Mouse (Mus musculus) cortical plate, adult 2 months (tissue): ENCODE results near the gene Hist1h3h. TPM values are rescaled to one million over a fixed set of nuclear protein-coding genes. Genes with fewer than 3 reads are reported as not detected.
"Not testable (repeated sequence)": the region's sequence is repeated elsewhere in the genome, so short reads cannot be mapped to it uniquely, and the experiment has no call there.

Experiments
- H3K27ac ChIP-seq: fragments of 200-500 bp; 2 replicates; pipeline ENCODE4 v1.5.1; 2012; ENCODE audit warnings: low read length, control low read depth, inconsistent platforms; ENCODE audit not compliant: insufficient read depth
- H3K4me1 ChIP-seq: fragments of 200-500 bp; 2 replicates; pipeline ENCODE4 v1.6.1; 2011; ENCODE audit warnings: low read length; ENCODE audit not compliant: control insufficient read depth, insufficient read depth
- H3K4me3 ChIP-seq: fragments of 200-500 bp; 2 replicates; pipeline ENCODE4 v1.5.1; 2011; ENCODE audit warnings: mild to moderate bottlenecking, low read length, control low read depth; ENCODE audit not compliant: insufficient read depth
- CTCF ChIP-seq: fragments of 200-500 bp; IDR thresholded peaks from 2 replicates; pipeline ENCODE4 v1.5.1; 2011; ENCODE audit warnings: mild to moderate bottlenecking, control low read depth, low read length; ENCODE audit not compliant: insufficient read depth; ENCODE audit errors: extremely low read depth
- POLR2A ChIP-seq: fragments of 200-500 bp; IDR thresholded peaks from 2 replicates; pipeline ENCODE4 v1.6.1; 2011; ENCODE audit warnings: mild to moderate bottlenecking, low read length, control low read depth; ENCODE audit not compliant: insufficient read depth; ENCODE audit errors: extremely low read depth
- polyA plus RNA-seq: library from polyadenylated mRNA; depleted of rRNA; stranded (reverse); fragments of >200 nt; gene quantifications from 2 replicates; pipeline ENCODE4 v1.2.3, GENCODE M21; 2012; rRNA removed

Hist1h3h gene
- polyA plus RNA-seq, 1 experiment: 3.1 TPM

DNA sequence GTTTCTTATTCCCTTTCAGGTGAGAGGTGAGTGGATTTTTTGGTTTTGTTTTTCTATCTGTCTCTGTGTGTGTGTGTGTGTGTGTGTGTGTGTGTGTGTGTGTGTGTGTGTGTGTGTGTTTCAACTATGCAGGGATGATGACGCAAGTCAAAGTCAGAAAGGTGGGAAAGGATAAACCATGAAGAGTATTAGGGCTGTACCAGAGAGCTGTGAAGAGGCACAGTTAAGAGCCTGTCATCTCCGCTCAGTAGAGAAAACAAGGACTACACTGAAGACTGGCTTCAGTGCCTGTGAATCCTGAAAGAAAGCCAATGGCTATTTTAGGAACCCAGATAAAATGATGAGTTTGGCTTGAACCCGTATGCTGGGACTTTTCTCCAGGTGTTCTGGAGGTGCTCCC, 34.4 kb downstream of the Hist1h3h start:
- no peak for TF ChIP-seq POLR2A
- no peak for TF ChIP-seq CTCF
- Histone ChIP-seq H3K4me3 (no peak overlapping the region), H3K4me1 (peaks cover 2% of the 10 kb centered on the region; the same call in 1 of the 2 replicates), H3K27ac (no peak overlapping the region)

DNA sequence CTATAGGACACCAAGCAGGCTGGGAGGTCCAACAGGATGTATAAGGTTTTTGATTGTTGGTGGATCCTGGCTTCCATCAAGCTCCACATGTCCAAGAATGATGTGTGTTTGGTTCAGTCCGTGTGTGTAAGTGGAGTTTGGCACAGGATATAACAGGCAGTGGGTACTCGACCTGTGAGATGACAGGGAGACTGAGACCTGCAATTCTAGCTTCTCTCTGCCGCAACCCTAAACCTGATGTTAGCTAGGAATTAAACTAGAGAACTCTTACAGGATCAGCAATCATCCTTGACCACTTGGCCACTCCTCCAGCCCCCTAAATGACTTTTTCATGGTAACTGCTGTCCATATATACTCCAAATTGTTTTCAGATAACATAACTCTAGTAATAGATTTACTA, 34.9 kb downstream of the Hist1h3h start:
- TF ChIP-seq POLR2A (no peak), CTCF (no peak)
- H3K4me1 ChIP-seq: peaks cover 2% of the 10 kb centered on the region; the same call in 1 of the 2 replicates
- H3K4me3 ChIP-seq: no peak overlapping the region
- H3K27ac ChIP-seq: no peak overlapping the region

DNA sequence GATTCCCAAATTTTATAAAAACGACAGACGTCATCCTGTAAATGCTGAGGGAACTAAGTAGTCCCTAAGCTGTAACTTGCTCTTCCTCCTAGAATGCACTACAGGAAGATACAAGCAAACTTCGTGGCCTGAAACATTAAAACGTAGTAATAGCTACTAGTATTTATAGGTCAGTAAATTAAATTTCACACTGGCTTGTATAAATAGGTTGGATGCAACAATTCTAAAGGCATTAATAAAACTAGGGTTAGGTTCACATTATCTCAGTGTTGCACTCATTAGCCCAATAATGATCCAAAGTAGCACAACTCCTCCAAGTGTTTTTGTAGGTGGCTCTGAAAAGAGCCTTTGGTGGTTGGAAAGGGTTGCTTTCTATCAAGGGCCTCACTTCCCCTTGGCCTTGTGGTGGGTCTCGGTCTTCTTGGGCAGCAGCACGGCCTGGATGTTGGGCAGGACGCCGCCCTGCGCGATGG, 35.6 kb downstream of the Hist1h3h start:
- Histone ChIP-seq H3K4me1 (peaks cover 2% of the 10 kb centered on the region; the same call in 1 of the 2 replicates), H3K27ac (peak overlapping the region; percentile 88), H3K4me3 (peak overlapping the region; percentile 56)
- TF ChIP-seq CTCF: no peak
- TF ChIP-seq POLR2A: no peak

DNA sequence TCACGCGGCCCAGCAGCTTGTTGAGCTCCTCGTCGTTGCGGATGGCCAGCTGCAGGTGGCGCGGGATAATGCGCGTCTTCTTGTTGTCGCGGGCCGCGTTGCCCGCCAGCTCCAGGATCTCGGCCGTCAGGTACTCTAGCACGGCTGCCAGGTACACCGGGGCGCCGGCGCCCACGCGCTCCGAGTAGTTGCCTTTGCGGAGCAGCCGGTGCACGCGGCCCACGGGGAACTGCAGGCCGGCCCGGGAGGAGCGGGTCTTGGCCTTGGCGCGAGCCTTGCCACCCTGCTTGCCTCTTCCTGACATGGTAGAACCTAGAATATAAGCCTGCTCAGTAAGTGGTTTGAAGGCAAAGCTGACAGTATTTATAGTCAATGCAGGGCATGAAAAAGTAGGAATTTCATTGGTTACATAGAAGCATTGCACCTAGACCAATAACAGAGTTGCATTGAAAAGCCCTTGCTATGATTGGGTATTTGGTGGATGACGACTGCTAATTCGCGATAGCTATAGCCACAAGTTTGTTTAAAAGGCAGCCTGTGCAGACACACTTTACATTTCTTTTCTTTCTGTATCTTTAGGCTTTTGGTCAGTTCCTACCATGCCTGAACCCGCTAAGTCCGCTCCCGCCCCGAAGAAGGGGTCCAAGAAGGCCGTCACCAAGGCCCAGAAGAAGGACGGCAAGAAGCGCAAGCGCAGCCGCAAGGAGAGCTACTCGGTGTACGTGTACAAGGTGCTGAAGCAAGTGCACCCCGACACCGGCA, 36.2 kb downstream of the Hist1h3h start, which contains the start of the genes Hist1h2ak and Hist1h2bn:
TSS of gene Hist1h2ak (minus strand) at position 304 of the 762 bp plus-strand sequence.
TSS of gene Hist1h2bn (plus strand) at position 600 of the 762 bp plus-strand sequence.
- TF ChIP-seq POLR2A: peak; percentile 83
- H3K27ac ChIP-seq: peak within 1 kb of the TSS; percentile 88
- peak within 1 kb of the TSS; percentile 56 for H3K4me3 ChIP-seq
- H3K4me1 ChIP-seq: not testable (repeated sequence)

DNA sequence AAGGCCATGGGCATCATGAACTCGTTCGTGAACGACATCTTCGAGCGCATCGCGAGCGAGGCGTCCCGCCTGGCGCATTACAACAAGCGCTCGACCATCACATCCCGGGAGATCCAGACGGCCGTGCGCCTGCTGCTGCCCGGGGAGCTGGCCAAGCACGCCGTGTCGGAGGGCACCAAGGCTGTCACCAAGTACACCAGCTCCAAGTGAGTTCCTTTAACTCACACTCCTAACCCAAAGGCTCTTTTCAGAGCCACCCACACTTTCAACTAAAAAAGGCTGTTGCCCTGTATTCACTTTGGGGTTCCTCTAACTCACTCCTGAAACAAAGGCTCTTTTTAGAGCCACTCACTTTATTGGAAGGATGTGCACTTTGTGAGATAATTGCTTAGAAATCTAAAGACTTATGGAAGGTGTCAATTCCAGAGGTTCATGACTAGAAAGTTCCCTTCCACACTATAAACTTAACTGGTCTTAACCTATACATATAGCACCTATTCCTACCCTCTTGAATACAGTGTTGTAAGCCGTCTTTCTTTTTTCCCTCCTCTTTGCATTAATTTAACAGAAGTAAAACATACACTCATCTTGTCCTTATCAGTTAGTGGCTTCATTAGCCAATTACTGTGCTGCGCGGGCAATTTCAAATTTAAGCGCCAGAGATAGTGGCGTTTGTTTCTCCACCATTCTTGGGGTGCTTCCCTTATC, 37.0 kb downstream of the Hist1h3h start:
- not testable (repeated sequence) for H3K4me1 ChIP-seq, H3K27ac ChIP-seq

DNA sequence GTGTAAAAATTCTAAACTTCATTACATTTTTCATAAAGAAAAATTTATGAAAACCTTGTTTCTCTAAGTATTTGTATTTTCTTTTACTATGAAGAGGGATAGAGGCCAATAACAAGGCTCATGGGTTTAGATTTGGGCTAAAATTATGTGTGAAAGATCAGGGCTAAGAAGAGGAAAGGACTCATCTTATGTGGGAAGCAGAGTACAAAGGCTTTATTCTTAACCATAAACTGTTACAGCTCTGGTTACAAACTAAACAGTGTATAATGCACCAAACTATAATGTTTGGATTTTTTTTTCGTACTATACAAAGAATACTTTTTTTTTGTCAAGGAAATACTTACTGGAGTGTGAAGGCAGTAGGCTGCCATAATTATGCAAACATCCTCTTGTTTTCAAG, 38.2 kb downstream of the Hist1h3h start:
- Histone ChIP-seq H3K27ac (no peak overlapping the region), H3K4me3 (no peak overlapping the region), H3K4me1 (no peaks in the 10 kb centered on the region)
- no peak for TF ChIP-seq CTCF
- TF ChIP-seq POLR2A: no peak

More for the DNA sequence above, 37.0 kb downstream of the Hist1h3h start:
- peak overlapping the region; percentile 56; the same call in 1 of the 2 replicates for H3K4me3 ChIP-seq

Other genes starting within 250 kb of the Hist1h3h start
- gene Nkapl, start 249.2 kb upstream of the Hist1h3h start, polyA plus RNA-seq: 0.40 and 0.44 TPM in 2 replicates
- 3.8 and 4.1 TPM in 2 replicates for gene Zkscan4, start 238.8 kb upstream of the Hist1h3h start, polyA plus RNA-seq
- not detected in 2 replicates for gene Gm10065, start 238.2 kb upstream of the Hist1h3h start, polyA plus RNA-seq
- 1.9 and 2.3 TPM in 2 replicates for gene AK157302, start 222.4 kb upstream of the Hist1h3h start, polyA plus RNA-seq
- 33.2 and 43.7 TPM in 2 replicates for gene Gm11273, start 216.2 kb upstream of the Hist1h3h start, polyA plus RNA-seq
- 6.7 and 7.0 TPM in 2 replicates for gene Zkscan8, start 186.5 kb upstream of the Hist1h3h start, polyA plus RNA-seq
- not detected in 2 replicates for gene Olfr1366, start 174.9 kb upstream of the Hist1h3h start, polyA plus RNA-seq
- gene Olfr1535, start 157.8 kb upstream of the Hist1h3h start, polyA plus RNA-seq: not detected in 2 replicates
- gene Olfr1364, start 135.9 kb upstream of the Hist1h3h start, polyA plus RNA-seq: not detected in 2 replicates
- gene Olfr1362, start 103.6 kb upstream of the Hist1h3h start, polyA plus RNA-seq: not detected in 2 replicates
- gene Olfr11, start 75.1 kb upstream of the Hist1h3h start, polyA plus RNA-seq: 0.06 TPM in 1 of 2 replicates, not detected in the other
- gene Olfr1361, start 54.3 kb upstream of the Hist1h3h start, polyA plus RNA-seq: not detected in 2 replicates
- not detected in 2 replicates for gene Olfr1360, start 40.3 kb upstream of the Hist1h3h start, polyA plus RNA-seq
- gene Olfr1359, start 19.5 kb upstream of the Hist1h3h start, polyA plus RNA-seq: not detected in 2 replicates
- 1.2 TPM in 1 of 2 replicates, not detected in the other for gene Hist1h2bl, start 1.5 kb upstream of the Hist1h3h start, polyA plus RNA-seq
- gene Hist1h2ai, start 1.2 kb upstream of the Hist1h3h start, polyA plus RNA-seq: 1.5 and 1.7 TPM in 2 replicates
- 0.77 TPM in 1 of 2 replicates, not detected in the other for gene Hist1h2bm, start 4.4 kb downstream of the Hist1h3h start, polyA plus RNA-seq
- 2.3 and 2.4 TPM in 2 replicates for gene Hist1h4j, start 17.4 kb downstream of the Hist1h3h start, polyA plus RNA-seq
- gene Hist1h4k, start 32.8 kb downstream of the Hist1h3h start, polyA plus RNA-seq: 11.0 and 14.4 TPM in 2 replicates
- gene Hist1h2ak, start 36.2 kb downstream of the Hist1h3h start, polyA plus RNA-seq: 0.70 and 1.7 TPM in 2 replicates
- gene Hist1h2bn, start 36.5 kb downstream of the Hist1h3h start, polyA plus RNA-seq: 2.0 and 2.7 TPM in 2 replicates
- gene Hist1h1b, start 63.0 kb downstream of the Hist1h3h start, polyA plus RNA-seq: 0.21 and 0.25 TPM in 2 replicates
- gene Hist1h3i, start 65.7 kb downstream of the Hist1h3h start, polyA plus RNA-seq: 1.3 and 3.1 TPM in 2 replicates
- gene Hist1h2an, start 69.6 kb downstream of the Hist1h3h start, polyA plus RNA-seq: not detected in 2 replicates
- 0.26 and 0.63 TPM in 2 replicates for gene Hist1h2bp, start 69.8 kb downstream of the Hist1h3h start, polyA plus RNA-seq
- gene Hist1h2bq, start 92.5 kb downstream of the Hist1h3h start, polyA plus RNA-seq: 1.2 and 1.7 TPM in 2 replicates
- not detected in 2 replicates for gene Hist1h2ao, start 92.8 kb downstream of the Hist1h3h start, polyA plus RNA-seq
- not detected in 2 replicates for gene Hist1h4m, start 94.1 kb downstream of the Hist1h3h start, polyA plus RNA-seq
- gene Hist1h4n, start 114.5 kb downstream of the Hist1h3h start, polyA plus RNA-seq: 11.0 and 23.0 TPM in 2 replicates
- 2.4 and 3.5 TPM in 2 replicates for gene Hist1h2ap, start 115.8 kb downstream of the Hist1h3h start, polyA plus RNA-seq
- 0.34 and 0.92 TPM in 2 replicates for gene Hist1h2br, start 116.1 kb downstream of the Hist1h3h start, polyA plus RNA-seq
- gene Zfp184, start 227.4 kb downstream of the Hist1h3h start, polyA plus RNA-seq: 2.2 and 2.3 TPM in 2 replicates